Mouse (Mus musculus) B cell, adult 2 months (primary cell): Measurements from ENCODE around the gene Cyfip2.

Source experiments
- DNase-seq, 2 experiments: peaks; one replicate each; pipeline ENCODE4 v3.0.0; 2022

Cyfip2 gene

DNA sequence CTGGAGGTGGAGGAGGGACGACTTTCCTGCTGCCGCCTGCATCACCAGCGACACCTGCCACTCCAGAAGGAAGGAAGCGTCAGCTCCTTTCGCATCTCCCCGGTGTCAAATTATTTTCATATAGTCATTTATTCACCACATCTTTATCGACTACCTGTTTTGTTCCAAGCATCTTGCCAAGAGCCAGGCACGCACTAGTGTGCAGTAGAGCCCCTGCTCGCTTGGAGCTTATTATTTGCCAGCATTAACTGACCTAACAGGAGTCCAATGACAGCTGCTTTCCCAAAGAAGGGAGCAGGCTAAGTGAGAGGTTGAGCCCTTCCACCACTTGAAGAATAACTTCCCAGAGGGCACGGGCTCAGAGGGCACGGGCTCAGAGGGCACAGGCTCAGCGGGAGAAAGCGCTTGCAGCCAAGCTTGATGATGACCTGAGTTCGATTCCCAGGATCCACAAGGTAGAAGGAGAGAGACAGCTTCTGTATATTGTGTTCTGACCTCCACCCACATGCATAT lies at the start of gene Cyfip2:
TSS of gene Cyfip2 (minus strand) at position 337 of the 513 bp plus-strand sequence.
- no peak for DNase-seq

GRCm38 (mm10) chr11:46360991-46361665 lies 48.5 kb upstream of the Cyfip2 start:
- DNase-seq, result no peak

DNA sequence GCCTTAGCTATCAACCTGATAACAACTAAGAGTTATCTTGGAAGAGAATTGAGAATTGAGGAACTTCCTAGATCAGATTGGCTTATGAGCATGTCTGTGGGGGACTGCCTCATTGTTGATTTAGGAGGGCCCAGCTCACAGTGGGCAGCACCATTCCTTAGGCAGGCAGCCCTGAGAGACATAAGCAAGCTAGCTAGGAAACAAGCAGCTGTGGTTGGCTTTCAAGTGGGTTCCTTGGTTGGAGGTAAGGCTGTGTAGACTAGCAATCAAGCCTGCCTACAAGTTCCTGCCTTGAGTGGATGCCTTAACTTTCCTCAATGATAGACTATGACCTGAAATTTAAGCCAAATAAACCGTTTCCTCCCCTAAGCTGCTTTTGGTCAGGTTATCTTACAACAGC lies 45.7 kb upstream of the Cyfip2 start:
- DNase-seq, result no peak

GRCm38 (mm10) chr11:46349681-46350410 lies 37.2 kb upstream of the Cyfip2 start:
- no peak for DNase-seq

DNA sequence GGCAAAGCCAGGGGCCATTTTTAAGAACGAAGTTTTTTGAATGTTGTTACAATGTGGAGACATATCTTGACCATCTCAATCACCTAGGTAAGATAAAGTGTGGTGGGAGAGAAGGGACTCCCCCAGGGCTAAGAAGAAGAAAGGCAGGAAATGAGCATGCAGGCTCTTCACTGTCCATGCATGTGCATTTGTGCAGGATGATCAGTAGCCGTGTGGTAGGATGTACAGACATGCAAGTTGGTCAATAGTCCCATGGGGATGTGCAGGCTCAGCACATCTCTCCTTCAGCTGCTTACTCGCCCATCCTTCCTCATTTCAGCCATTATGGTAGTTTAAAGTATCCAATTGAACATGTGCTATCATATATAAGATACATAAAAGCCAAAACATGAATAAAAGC lies 35.8 kb upstream of the Cyfip2 start:
- DNase-seq, result peak in 1 of 2 experiments; percentile 13

- no peak for DNase-seq
Measured at GRCm38 (mm10) chr11:46347756-46348155, 35.1 kb upstream of the Cyfip2 start.

GRCm38 (mm10) chr11:46343886-46344546 lies 31.4 kb upstream of the Cyfip2 start:
- peak; percentile 72 to 78 for DNase-seq

DNA sequence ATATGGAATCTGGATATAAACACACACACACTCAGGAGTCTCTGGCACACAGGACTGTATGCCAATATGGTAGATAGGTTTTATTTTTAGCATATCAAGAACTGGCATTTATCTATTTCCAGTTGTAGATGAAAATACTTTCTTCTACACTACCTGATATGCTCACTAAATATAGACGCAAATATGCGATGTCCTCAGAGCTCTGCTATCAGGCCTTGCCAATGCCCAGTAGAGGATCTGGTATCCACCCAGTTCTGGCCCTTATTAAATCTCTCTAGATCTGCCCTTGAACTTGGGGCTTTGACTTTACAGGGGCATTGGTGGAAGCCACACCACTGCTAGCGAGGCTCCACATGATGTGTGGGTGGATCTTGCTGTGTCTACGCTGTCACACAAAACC lies 29.3 kb upstream of the Cyfip2 start:
- DNase-seq, result no peak

GRCm38 (mm10) chr11:46336020-46336419 lies 23.4 kb upstream of the Cyfip2 start:
- DNase-seq, result no peak

DNA sequence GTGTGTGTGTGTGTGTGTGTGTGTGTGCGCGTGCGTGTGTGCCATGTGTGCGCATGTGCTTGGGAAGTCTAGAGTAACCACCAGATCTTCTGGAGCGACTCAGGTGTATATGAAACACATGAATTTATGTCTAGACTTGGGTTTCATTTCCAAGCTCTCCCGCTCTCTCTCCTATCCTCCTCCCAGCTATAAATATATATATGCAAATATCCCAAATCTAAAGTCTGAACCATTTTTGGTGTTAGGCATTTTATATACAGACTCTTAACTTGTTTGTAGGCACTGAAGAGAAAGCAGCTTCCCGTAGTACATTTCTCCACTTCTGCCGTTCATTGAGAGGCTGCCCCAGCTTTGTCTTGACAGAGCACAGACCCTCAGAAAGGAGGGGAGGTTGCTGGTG lies 19.6 kb upstream of the Cyfip2 start:
- no peak for DNase-seq

DNA sequence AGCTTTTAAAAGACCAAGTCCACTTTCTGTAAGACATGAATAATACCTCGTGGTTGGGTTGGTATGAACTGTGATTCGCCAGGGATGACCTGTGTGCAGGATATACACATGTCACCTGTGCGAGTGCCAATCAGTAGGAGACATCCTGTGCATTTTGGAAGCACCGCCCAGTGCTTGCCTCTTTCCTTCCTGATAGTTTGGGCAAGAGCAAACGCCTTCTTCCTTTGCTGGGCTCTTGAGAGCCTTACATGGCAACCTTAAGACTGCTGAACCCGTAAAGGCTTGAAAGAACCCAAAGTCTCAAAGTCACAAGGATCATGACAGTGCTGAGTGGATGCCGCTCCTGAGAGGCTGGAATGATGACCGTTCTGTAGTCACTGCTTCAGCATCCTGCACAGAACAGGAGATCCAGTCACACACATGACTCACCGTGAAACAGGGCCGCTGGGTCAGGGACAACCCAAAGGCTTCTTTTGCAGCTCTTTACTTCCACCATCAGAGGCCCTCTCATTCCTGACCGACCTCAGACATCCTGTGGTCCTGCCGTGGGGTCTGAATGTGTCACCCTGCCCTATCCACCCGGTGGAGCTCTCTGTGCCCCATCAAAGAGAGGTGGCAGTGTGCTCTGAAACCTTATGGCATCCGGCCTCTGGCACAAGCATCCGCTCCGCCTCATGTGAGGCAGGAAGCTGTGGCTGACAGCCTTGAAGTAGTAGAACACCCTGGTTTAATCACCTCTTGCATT lies 13.8 kb upstream of the Cyfip2 start:
- DNase-seq, result peak; percentile 73 to 77

DNA sequence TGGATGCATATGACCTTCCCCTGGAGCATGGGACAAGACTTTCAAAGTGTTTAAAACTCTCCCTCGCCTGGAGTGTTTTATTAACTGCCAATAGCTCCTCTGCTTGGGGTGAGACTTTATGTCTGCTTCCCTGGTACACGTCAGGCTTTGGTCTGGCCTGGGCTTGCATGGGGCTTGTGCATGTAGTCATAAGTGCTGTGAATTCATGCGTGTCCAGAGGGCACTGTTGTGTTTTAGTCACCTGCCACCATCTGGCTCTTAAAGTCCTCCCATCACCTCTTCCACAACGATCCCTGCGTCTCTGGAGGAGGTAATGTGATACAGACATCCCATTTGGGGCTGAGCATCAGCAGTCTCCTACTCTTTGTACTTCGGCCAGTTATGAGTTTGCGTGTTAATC lies 8.9 kb upstream of the Cyfip2 start:
- no peak for DNase-seq

GRCm38 (mm10) chr11:46314534-46314933 lies 1.9 kb upstream of the Cyfip2 start:
- no peak for DNase-seq

DNA sequence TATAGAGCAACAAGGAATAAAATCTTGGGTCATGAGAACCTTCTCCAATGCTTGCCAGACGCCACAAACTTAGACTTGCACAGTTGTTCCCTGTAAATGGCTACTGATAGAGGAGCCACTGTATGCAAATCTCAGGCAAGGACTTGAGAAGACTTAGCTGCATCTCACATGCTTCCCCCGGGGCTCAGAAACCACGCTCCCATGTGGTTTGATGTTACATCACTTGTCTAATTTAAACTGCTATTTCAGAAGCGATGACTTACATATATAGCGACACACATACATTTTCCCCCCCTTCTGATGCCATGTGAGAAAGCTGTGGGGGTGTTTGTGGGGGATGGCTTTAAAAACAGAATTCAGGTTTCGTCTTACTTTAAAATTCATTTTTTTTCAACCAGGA lies 1.2 kb upstream of the Cyfip2 start:
- DNase-seq, result peak; percentile 78 to 82

GRCm38 (mm10) chr11:46311703-46312522 lies 746 bp downstream of the Cyfip2 start:
- DNase-seq, result peak; percentile 79 to 83

- DNase-seq, result peak; percentile 63 to 64
Measured at GRCm38 (mm10) chr11:46311181-46311702, 1.4 kb downstream of the Cyfip2 start.

DNA sequence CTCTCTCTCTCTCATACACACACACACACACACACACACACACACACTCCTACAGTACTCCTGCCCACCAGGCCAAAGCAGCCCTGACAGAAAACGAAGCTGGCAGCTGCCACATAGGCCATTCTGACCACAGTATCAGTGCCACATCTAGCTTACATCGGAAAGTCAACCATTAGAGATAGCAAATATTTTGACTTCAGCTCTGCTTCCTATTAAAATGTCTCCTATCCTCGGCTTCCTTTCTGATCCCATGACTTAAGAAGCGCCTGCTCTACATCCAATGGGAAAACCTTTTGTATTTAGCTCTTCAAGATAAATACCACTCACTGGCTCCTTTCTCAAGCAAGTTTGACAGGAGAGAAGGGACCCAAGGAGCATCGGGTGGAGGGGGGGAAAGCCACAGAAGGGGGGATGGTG lies 2.0 kb downstream of the Cyfip2 start:
- DNase-seq, result no peak

GRCm38 (mm10) chr11:46309808-46310555 lies 2.7 kb downstream of the Cyfip2 start:
- peak; percentile 38 to 40 for DNase-seq

- peak; percentile 69 for DNase-seq
Measured at GRCm38 (mm10) chr11:46309111-46309741, 3.4 kb downstream of the Cyfip2 start.

DNA sequence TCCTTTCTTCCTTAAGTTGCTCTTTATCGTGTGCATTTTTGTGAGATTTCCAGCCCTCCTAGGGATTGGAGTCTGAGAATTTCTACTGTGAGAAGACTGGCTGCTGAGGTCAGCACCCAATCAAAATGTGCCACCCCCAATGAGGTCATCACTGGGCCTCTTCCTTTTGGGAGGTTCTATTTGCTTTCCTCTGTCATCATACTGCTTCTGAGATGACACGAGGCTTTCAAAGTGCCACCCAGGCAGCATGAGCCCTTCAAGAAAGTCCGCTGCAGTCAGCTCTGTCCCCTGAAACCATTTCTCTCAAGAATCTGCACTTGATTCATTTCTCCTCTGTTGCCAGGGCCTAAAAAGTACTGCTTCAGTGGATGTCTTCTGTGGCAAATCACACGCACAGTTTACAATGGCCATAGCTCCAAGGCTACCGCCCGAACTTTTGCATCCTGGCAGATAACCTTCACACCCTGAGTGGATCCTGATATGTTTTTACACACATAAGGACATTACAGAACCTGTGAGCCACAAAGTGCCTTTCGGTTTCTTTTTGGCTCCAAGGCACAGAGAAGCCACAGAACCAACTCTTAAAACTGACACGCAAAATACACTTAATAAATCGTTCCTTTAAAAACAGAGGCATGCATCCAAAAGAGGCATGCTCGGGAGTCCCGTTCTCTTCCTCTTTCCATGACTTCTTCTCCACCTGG lies 4.2 kb downstream of the Cyfip2 start:
- DNase-seq, result peak; percentile 54 to 56
